Mouse (Mus musculus) ES-Bruce4 (cell line): Measurements from ENCODE around the gene Pgap3. TPM values are rescaled to one million over a fixed set of nuclear protein-coding genes. Genes with fewer than 3 reads are reported as not detected.
"Not testable (repeated sequence)": the region's sequence is repeated elsewhere in the genome, so short reads cannot be mapped to it uniquely, and the experiment has no call there.

ENCODE experiments used
- H3K27ac ChIP-seq: 2 replicates; pipeline ENCODE4 v1.5.1; 2012; ENCODE audit warnings: low read length, inconsistent platforms; ENCODE audit not compliant: insufficient read depth
- H3K27me3 ChIP-seq: 2 replicates; pipeline ENCODE4 v1.6.1; 2012; ENCODE audit warnings: mild to moderate bottlenecking, low read length, inconsistent platforms; ENCODE audit not compliant: control insufficient read depth, poor library complexity, insufficient read depth, severe bottlenecking
- H3K36me3 ChIP-seq: 2 replicates; pipeline ENCODE4 v1.6.1; 2012; ENCODE audit warnings: inconsistent platforms, mild to moderate bottlenecking, low read length, moderate library complexity; ENCODE audit not compliant: control insufficient read depth, poor library complexity, insufficient read depth, severe bottlenecking
- H3K4me1 ChIP-seq: one replicate; pipeline ENCODE4 v1.8.1; 2011; ENCODE audit warnings: low read length; ENCODE audit not compliant: control insufficient read depth, insufficient read depth
- H3K4me3 ChIP-seq: 2 replicates; pipeline ENCODE4 v1.5.1; 2011; ENCODE audit warnings: low read depth, mild to moderate bottlenecking, low read length
- H3K9ac ChIP-seq: 2 replicates; pipeline ENCODE4 v1.6.1; 2012; ENCODE audit warnings: low read depth, mild to moderate bottlenecking, inconsistent platforms; ENCODE audit not compliant: poor library complexity, severe bottlenecking
- H3K9me3 ChIP-seq: replicated peaks from 2 replicates; pipeline ENCODE4 v1.6.1; 2012; ENCODE audit warnings: mild to moderate bottlenecking, low read length, inconsistent platforms; ENCODE audit not compliant: control insufficient read depth, poor library complexity, insufficient read depth, severe bottlenecking
- CTCF ChIP-seq: IDR thresholded peaks from one replicate; pipeline ENCODE4 v1.8.1; 2011; ENCODE audit warnings: low read depth, low read length
- EP300 ChIP-seq: IDR thresholded peaks from 2 replicates; pipeline ENCODE4 v1.6.1; 2011; ENCODE audit warnings: low read depth, low read length; ENCODE audit not compliant: insufficient read depth
- POLR2A ChIP-seq: IDR thresholded peaks from one replicate; pipeline ENCODE4 v1.8.1; 2011; ENCODE audit warnings: low read length; ENCODE audit not compliant: insufficient read depth
- polyA plus RNA-seq: library from polyadenylated mRNA; stranded (reverse); fragments of >200 nt; gene quantifications from 2 replicates; pipeline ENCODE4 v1.2.4, GENCODE M21; 2011; ENCODE audit warnings: low read depth; ENCODE audit not compliant: missing spikeins, insufficient read depth, insufficient read length

Gene Pgap3
- polyA plus RNA-seq, 1 experiment, result 5.0 TPM

- H3K9ac ChIP-seq, result no peak overlapping the region
- H3K27ac ChIP-seq, result no peak overlapping the region
- no peaks in the 10 kb centered on the region for H3K4me1 ChIP-seq
- H3K27me3 ChIP-seq, result no peaks in the 10 kb centered on the region
- H3K9me3 ChIP-seq, result no peaks in the 10 kb centered on the region
- TF ChIP-seq CTCF, result no peak
- TF ChIP-seq EP300, result no peak
- TF ChIP-seq POLR2A, result no peak
- peak overlapping the region; percentile 5 for H3K4me3 ChIP-seq
- no peaks in the 10 kb centered on the region for H3K36me3 ChIP-seq
Observed at GRCm38 (mm10) chr11:98386596-98386995, 13.7 kb downstream of the Pgap3 start.

- H3K9ac ChIP-seq, result no peak within 1 kb of the TSS
Observed at GRCm38 (mm10) chr11:98385638-98386585, 14.4 kb downstream of the Pgap3 start, which contains the start of gene Pnmt. Pnmt (plus strand) TSS chr11:98386450.

DNA sequence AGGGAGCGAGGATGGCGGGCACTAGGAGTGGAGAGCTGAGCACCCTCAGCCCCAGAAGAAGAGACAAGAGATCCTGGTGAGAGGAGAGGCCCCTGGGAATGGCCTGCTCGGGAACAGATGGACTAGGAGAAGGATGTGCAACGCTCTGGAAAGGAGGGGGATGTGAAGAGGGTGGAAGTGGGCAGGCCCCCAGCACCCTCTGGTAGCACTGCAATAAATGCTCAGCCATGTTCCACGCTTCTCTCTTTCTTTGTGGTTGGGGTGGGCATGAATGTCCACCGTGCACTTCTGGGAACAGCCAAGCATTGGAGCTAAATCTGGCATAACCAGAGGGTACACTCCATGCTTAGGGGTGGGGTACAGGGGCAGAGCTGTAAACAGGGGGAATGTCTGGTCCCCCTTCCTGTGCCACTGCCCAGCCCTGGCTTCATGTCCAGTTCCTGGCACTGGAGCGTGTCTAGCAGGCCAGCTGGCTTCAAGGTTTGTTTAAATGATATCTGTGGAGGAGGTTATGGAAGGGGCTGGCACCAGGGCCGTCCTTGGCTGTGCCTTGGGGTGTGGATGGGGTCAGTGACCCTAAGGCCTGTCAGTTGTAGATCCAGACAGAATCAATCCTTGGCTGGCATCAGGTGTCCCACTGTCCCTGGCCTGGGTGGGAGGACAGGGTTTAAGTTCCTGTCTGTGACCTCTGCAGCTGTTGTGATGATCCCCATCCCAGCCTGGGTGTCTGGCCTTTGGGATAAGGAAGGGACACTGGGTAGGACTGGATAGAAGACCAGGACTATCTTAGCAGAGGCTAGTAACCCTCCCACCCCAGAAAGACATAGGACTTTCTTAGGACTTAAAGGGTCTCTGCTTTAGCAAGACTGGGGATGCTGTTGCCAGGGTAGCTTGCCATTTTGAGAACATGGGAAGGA is 15.3 kb downstream of the Pgap3 start:
- no peaks in the 10 kb centered on the region for H3K36me3 ChIP-seq
- H3K27me3 ChIP-seq, result no peaks in the 10 kb centered on the region
- no peak overlapping the region for H3K27ac ChIP-seq

More at GRCm38 (mm10) chr11:98385638-98386585, 14.4 kb downstream of the Pgap3 start, which contains the start of gene Pnmt:
- Histone ChIP-seq H3K27me3 (no peaks in the 10 kb centered on the region), H3K36me3 (no peaks in the 10 kb centered on the region), H3K9me3 (no peaks in the 10 kb centered on the region), H3K4me1 (no peaks in the 10 kb centered on the region), H3K27ac (no peak within 1 kb of the TSS), H3K4me3 (peak within 1 kb of the TSS; percentile 5)
- TF ChIP-seq POLR2A (no peak), CTCF (no peak), EP300 (no peak)

GRCm38 (mm10) chr11:98384216-98384615 is 16.1 kb downstream of the Pgap3 start:
- H3K9me3 ChIP-seq, result no peaks in the 10 kb centered on the region
- no peak for TF ChIP-seq POLR2A
- TF ChIP-seq CTCF, result no peak
- TF ChIP-seq EP300, result no peak
- no peaks in the 10 kb centered on the region for H3K36me3 ChIP-seq
- no peaks in the 10 kb centered on the region for H3K4me1 ChIP-seq
- H3K27ac ChIP-seq, result no peak overlapping the region
- peak overlapping the region; percentile 5; the same call in 1 of the 2 replicates for H3K4me3 ChIP-seq
- no peaks in the 10 kb centered on the region for H3K27me3 ChIP-seq
- 0 out of 2 replicates have a peak overlapping the region, but pooled peaks have one; percentile 5 for H3K9ac ChIP-seq

More for the DNA sequence above, 15.3 kb downstream of the Pgap3 start:
- H3K4me3 ChIP-seq, result no peak overlapping the region
- no peaks in the 10 kb centered on the region for H3K9me3 ChIP-seq
- H3K4me1 ChIP-seq, result no peaks in the 10 kb centered on the region
- TF ChIP-seq EP300, result no peak
- no peak for TF ChIP-seq POLR2A
- TF ChIP-seq CTCF, result no peak
- H3K9ac ChIP-seq, result 0 out of 2 replicates have a peak overlapping the region, but pooled peaks have one; percentile 5

GRCm38 (mm10) chr11:98383261-98384030 is 16.8 kb downstream of the Pgap3 start, which contains the start of gene Tcap:
Tcap (plus strand) TSS chr11:98383811.
- peak within 1 kb of the TSS; percentile 5; the same call in 1 of the 2 replicates for H3K4me3 ChIP-seq
- H3K27me3 ChIP-seq, result no peaks in the 10 kb centered on the region
- TF ChIP-seq EP300 (no peak), CTCF (no peak), POLR2A (no peak)
- no peaks in the 10 kb centered on the region for H3K36me3 ChIP-seq
- no peaks in the 10 kb centered on the region for H3K4me1 ChIP-seq
- 0 out of 2 replicates have a peak within 1 kb of the TSS, but pooled peaks have one; percentile 5 for H3K9ac ChIP-seq
- no peaks in the 10 kb centered on the region for H3K9me3 ChIP-seq
- H3K27ac ChIP-seq, result no peak within 1 kb of the TSS

GRCm38 (mm10) chr11:98382405-98382804 is 17.9 kb downstream of the Pgap3 start:
- not testable (repeated sequence) for H3K36me3 ChIP-seq, H3K9me3 ChIP-seq, H3K9ac ChIP-seq, H3K27me3 ChIP-seq, H3K4me3 ChIP-seq, H3K27ac ChIP-seq, H3K4me1 ChIP-seq
